Mouse (Mus musculus) hindbrain, embryonic 10.5 days (tissue): ENCODE data around the gene Mmp15. TPM values are rescaled to one million over a fixed set of nuclear protein-coding genes. Genes with fewer than 3 reads are reported as not detected.
"Not testable (repeated sequence)": the region's sequence is repeated elsewhere in the genome, so short reads cannot be mapped to it uniquely, and the experiment has no call there.

Experiments
- DNase-seq: peaks from one replicate; pipeline ENCODE4 v3.0.0-alpha.2; 2017; ENCODE audit warnings: low spot score
- H3K27ac ChIP-seq: fragments of 300-500 bp; sonication (generic); 2 replicates; pipeline ENCODE4 v1.5.1; 2016; ENCODE audit warnings: mild to moderate bottlenecking, moderate library complexity
- H3K27me3 ChIP-seq: fragments of 300-500 bp; sonication (generic); 2 replicates; pipeline ENCODE4 v1.6.1; 2016; ENCODE audit warnings: mild to moderate bottlenecking; ENCODE audit not compliant: poor library complexity, insufficient read depth, severe bottlenecking
- H3K36me3 ChIP-seq: fragments of 300-500 bp; sonication (generic); 2 replicates; pipeline ENCODE4 v1.6.1; 2016; ENCODE audit warnings: mild to moderate bottlenecking, moderate library complexity
- H3K4me1 ChIP-seq: fragments of 300-500 bp; sonication (generic); replicated peaks from 2 replicates; pipeline ENCODE4 v1.6.1; 2016; ENCODE audit warnings: mild to moderate bottlenecking
- H3K4me3 ChIP-seq: fragments of 300-500 bp; sonication (generic); 2 replicates; pipeline ENCODE4 v1.5.1; 2016; ENCODE audit warnings: mild to moderate bottlenecking, moderate library complexity
- H3K9me3 ChIP-seq: fragments of 300-500 bp; sonication (generic); 2 replicates; pipeline ENCODE4 v1.6.1; 2016; ENCODE audit warnings: mild to moderate bottlenecking, moderate library complexity
- WGBS: fragments of 180-500 bp; shearing (Covaris S2); methylation state at CpG from one replicate; pipeline ENCODE4 v1.1.7; 2016; 5-methylcytosine and 5-hydroxymethylcytosine counted together
- polyA plus RNA-seq: library from polyadenylated mRNA; unstranded; fragments of >200 nt; fragmentation: Nextera tagmentation; extraction: Ambion mirVana; gene quantifications from 2 replicates; pipeline ENCODE4 v1.2.1, GENCODE M21; 2016

Gene Mmp15
- polyA plus RNA-seq, 1 experiment from 2014 or later = 19.4 TPM

DNA sequence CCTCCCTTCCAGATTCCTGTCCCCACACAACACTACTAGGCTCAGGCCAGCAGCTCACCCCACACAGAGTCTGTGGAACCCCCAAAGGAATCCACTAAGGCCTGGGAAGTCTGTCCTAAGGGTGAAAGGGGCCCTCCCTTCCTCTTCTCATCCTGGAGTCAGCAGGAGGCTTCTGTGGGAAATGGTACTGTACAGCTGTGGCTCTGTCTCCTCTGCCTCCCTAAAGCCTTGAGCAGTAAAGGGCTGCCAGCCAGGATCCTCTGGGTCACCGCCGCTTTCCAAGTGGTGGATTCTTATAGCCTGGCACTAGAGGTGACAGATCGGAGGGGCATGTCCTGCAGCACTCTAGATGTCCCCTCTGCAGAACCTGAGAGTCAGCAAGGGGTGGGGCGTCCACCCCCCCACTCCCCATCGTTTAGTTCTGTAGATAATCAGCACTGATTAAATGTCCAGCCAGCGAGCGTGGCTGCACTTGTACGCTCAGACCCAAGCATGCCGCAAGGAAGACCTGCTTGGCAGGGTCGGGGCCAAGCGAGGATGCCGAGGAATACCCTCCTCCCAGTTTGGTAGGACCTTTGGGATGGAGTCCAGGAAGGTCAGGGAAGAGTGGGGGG is 21.4 kb downstream of the Mmp15 start:
- WGBS = 89% methylated on average over 12 of the region's 12 CpGs
- H3K27ac ChIP-seq = no peak overlapping the region
- H3K36me3 ChIP-seq = peaks cover 62% of the 10 kb centered on the region
- H3K4me3 ChIP-seq = no peak overlapping the region
- no peaks in the 10 kb centered on the region for H3K27me3 ChIP-seq
- no peaks in the 10 kb centered on the region for H3K9me3 ChIP-seq
- no peak for DNase-seq
- peaks cover 35% of the 10 kb centered on the region for H3K4me1 ChIP-seq

DNA sequence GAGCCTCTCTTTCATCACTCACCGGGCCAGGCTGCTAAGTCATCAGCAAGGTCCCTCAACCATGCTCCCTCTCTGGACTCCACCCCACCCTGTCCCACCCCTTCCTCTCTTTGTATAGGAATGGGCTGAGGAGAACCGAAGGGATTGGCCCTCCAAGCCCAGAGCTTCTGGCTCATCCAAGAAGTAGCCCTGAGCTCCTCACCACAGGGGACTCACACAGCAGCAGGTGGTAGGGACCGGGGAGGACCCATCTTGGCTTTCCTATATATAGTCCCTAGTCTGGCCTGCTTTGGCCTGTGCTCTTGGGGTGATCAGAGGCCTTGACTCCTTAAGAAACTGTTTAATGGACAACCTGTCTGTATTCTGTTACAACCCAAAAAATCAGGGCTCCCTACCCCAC is 22.4 kb downstream of the Mmp15 start:
- WGBS = 81% methylated on average over 3 of the region's 3 CpGs
- peaks cover 28% of the 10 kb centered on the region for H3K4me1 ChIP-seq

DNA sequence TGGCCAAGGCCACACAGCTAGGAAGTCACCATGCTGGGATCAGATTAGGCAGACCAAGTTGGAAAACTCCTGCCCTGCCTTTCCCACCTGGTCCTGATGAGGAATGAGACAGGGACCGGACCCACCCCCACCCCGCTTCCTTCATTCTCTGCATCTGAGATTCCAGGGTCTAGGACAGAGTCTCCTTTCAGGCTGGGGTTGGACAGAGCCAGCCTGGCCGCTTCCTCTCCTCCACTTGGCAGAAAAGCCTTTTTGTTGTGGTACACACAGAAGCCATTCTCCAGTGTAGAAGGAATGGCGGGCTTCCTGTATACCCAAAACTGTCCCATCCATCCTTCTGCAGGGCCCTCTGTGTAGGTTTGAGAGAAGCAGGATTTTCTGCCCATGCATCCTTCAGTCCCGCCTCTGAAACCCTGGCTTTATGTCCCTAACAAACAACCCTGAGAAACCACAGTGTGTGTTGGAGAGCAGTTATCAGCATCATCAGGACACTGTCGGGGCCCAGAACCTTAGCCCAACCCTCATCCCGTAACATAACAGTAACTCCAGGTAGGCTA is 23.4 kb downstream of the Mmp15 start:
- H3K4me1 ChIP-seq = peaks cover 20% of the 10 kb centered on the region
- no peak overlapping the region for H3K4me3 ChIP-seq
- no peaks in the 10 kb centered on the region for H3K27me3 ChIP-seq
- H3K36me3 ChIP-seq = peaks cover 43% of the 10 kb centered on the region
- 80% methylated on average over 7 of the region's 7 CpGs for WGBS
- H3K9me3 ChIP-seq = no peaks in the 10 kb centered on the region
- H3K27ac ChIP-seq = no peak overlapping the region
- no peak for DNase-seq

More for the DNA sequence above, 22.4 kb downstream of the Mmp15 start:
- Histone ChIP-seq H3K4me3 (no peak overlapping the region), H3K9me3 (no peaks in the 10 kb centered on the region), H3K27ac (no peak overlapping the region), H3K36me3 (peaks cover 53% of the 10 kb centered on the region), H3K27me3 (no peaks in the 10 kb centered on the region)
- DNase-seq = no peak

DNA sequence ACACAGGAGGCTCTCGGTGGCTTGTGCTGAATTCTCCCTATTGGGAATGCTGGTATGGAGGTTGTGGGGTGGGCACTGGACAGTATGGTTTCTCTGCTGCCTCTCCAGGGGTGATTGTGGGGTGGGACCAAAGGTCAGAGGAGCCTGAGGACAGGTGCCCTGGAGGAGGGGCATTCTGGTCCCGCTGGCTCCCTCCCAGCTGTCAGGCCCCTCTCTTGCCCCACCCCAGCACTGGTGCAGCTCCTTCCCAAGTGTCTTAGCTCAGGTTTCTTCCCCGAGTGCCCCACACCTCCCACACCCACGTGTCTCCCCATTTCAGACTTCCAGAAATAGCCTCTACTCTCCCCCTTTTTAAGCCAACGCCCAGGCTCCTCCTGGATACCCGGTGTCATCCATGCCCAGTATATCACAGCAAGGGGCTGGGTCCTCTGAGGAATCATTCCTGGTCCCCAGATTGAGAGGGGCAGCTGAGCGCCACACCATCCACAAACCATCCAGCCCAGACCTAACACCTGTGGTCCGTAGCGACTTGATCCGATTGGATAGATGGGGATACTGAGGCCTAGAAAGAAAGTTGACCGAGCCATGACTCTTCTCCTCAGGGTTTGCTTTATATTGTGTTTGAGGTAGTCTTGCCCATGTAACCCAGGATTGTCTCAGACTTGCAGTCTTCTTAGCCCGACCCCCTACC is 24.4 kb downstream of the Mmp15 start:
- no peaks in the 10 kb centered on the region for H3K27me3 ChIP-seq
- H3K4me3 ChIP-seq = no peak overlapping the region
- H3K36me3 ChIP-seq = peaks cover 33% of the 10 kb centered on the region
- no peaks in the 10 kb centered on the region for H3K9me3 ChIP-seq
- no peak overlapping the region for H3K27ac ChIP-seq
- no peak for DNase-seq
- 78% methylated on average over 12 of the region's 12 CpGs for WGBS
- peaks cover 20% of the 10 kb centered on the region for H3K4me1 ChIP-seq

DNA sequence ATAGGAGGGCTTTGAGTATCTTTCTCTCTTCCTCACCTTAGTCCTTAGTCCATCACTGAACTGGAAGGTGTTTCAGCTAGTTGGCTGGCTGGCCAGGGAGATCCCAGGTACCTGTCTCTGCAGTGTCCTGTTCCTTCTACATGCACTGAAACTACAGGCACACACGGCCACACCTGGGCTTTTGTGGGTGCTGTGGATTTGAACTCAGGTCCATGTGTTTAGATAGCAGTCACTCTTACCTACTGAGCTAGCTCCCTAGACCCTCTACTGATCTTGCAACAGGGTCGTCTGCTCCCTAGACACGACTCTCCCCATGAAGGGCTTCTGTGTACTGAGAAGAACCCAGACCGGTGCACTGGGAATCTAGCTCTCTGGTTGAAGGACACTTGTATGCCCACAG is 25.0 kb downstream of the Mmp15 start:
- no peaks in the 10 kb centered on the region for H3K9me3 ChIP-seq
- H3K27me3 ChIP-seq = no peaks in the 10 kb centered on the region
- no peak for DNase-seq
- H3K4me3 ChIP-seq = no peak overlapping the region
- peaks cover 20% of the 10 kb centered on the region for H3K4me1 ChIP-seq
- 85% methylated on average over 4 of the region's 4 CpGs for WGBS
- H3K27ac ChIP-seq = peak overlapping the region; percentile 5; the same call in 1 of the 2 replicates
- peaks cover 26% of the 10 kb centered on the region for H3K36me3 ChIP-seq

DNA sequence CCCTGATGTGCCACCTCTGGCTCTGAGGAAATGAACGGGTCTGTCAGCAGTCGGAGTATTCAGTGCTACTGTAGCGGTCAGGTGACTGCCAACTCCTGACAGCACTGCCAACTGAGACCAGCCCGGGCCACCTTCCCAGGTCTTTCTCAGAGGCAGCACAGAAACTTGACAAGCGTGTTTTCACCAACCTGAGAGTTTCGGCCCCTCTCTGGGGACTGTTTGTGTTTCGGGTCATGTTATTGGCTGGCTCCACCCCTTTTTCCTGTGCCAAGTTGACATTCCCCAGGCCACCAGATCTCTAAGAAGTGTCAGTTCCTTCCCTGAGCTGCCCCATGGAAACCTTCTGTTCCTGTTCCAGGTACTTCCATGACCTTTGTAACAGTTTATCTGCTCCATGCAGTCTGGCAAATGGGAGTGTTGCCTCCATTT is 25.8 kb downstream of the Mmp15 start:
- WGBS = 54% methylated on average over 7 of the region's 7 CpGs
- no peak for DNase-seq
- H3K27ac ChIP-seq = no peak overlapping the region
- H3K4me3 ChIP-seq = no peak overlapping the region
- no peaks in the 10 kb centered on the region for H3K27me3 ChIP-seq
- no peaks in the 10 kb centered on the region for H3K9me3 ChIP-seq
- H3K36me3 ChIP-seq = peaks cover 18% of the 10 kb centered on the region
- peaks cover 18% of the 10 kb centered on the region for H3K4me1 ChIP-seq

DNA sequence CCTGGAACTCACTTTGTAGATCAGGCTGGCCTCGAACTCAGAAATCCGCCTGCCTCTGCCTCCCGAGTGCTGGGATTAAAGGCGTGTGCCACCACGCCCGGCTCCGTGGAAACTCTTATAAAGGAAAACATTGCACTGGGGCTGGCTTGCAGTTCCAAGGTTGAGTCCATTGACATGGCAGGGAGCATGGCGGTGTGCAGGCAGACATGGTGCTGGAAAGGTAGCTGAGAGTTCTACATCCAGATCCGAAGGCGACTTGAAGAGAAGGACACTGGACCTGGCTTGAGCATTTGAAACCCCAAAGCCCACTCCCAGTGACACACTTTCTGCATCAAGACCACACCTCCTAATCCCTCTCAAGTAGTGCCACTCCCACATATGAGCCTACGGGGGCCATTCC is 26.9 kb downstream of the Mmp15 start:
- not testable (repeated sequence) for DNase-seq, H3K27me3 ChIP-seq, H3K27ac ChIP-seq, H3K36me3 ChIP-seq, H3K9me3 ChIP-seq, H3K4me3 ChIP-seq
- peaks cover 12% of the 10 kb centered on the region for H3K4me1 ChIP-seq
- 94% methylated on average over 11 of the region's 11 CpGs for WGBS

DNA sequence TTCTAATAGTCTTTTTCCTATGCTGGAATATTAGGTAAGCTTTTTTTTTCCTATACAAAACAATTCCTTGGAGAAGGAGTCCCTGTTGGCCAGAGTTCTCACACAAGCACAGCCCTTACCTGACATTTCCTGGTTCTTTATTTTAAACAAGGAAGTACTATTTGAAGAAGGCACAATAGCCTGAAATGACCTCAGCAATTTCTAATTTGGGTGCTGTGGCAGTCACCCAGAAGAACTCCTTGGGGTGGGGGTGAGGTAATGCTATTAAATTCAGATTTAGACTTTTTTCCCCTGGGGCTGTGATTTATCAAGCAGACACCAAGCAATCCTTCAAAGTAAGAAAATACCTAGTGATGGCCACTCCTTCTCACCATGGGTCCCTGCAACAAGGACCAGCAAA is 28.9 kb downstream of the Mmp15 start:
- Histone ChIP-seq H3K4me3 (no peak overlapping the region), H3K4me1 (peaks cover 12% of the 10 kb centered on the region), H3K27ac (no peak overlapping the region), H3K36me3 (no peaks in the 10 kb centered on the region), H3K27me3 (no peaks in the 10 kb centered on the region), H3K9me3 (no peaks in the 10 kb centered on the region)
- no peak for DNase-seq

DNA sequence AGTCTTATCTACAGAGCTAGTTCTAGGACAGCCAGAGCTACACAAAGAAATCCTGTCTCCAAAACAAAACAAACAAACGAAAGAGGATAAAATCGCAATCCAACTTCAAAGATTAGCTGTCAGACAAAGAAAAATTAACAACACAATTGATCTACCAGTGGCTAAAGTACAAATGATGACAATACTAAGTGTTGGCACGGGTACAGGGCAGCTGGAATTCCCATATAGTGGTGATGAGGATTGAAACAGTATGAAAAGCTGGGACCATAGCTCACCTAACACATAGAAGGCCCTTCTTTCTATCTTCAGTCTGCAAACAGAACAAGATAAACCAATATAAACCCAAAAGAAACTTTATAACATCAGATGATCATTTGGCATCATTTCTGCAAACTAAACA is 29.5 kb downstream of the Mmp15 start:
- Histone ChIP-seq H3K4me3 (no peak overlapping the region), H3K4me1 (peaks cover 12% of the 10 kb centered on the region), H3K27me3 (no peaks in the 10 kb centered on the region), H3K36me3 (no peaks in the 10 kb centered on the region), H3K27ac (no peak overlapping the region), H3K9me3 (no peaks in the 10 kb centered on the region)
- DNase-seq = no peak
- 85% methylated on average over 3 of the region's 3 CpGs for WGBS

DNA sequence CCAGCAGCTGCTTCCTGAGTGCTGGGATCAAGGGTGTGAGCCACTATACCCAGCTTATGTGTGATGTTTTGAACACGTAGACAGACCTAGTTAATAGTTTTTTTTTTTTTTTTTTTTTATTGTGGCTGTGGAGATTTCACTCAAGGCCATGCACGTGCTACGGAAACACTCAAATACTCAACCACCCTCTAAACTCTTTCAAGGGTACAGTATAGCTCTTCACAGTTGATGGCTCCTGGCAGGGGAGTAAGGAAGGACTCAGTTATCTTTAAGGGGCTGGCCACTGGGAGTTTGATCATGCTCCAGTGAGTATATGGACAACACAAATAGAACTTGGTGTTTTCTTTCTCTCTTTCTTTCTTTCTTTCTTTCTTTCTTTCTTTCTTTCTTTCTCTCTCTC is 32.4 kb downstream of the Mmp15 start:
- Histone ChIP-seq H3K27me3 (no peaks in the 10 kb centered on the region), H3K4me3 (no peak overlapping the region), H3K36me3 (no peaks in the 10 kb centered on the region), H3K9me3 (no peaks in the 10 kb centered on the region), H3K4me1 (no peaks in the 10 kb centered on the region), H3K27ac (no peak overlapping the region)
- no peak for DNase-seq
- 84% methylated on average over 3 of the region's 3 CpGs for WGBS

DNA sequence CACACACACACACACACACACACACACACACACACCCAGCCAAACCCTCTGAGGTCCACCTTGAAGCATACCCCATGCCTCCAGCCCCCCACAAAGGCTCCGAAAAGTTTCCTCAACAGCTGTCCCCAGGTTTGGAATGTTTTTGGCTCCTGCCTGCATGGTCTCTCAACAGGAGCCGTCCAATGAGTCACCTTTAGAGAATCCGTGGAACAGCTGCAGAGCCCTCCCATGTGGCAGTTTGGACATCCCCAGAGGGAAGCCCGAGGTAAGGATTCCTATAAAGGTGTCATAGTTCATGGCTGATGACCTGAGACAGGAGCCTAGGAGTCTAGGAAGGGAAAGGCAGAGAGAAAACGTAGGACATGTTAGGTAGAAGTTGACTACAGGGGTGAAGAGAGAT is 34.0 kb downstream of the Mmp15 start:
- Histone ChIP-seq H3K4me1 (no peaks in the 10 kb centered on the region; the same call in 1 of the 2 replicates), H3K36me3 (no peaks in the 10 kb centered on the region), H3K9me3 (no peaks in the 10 kb centered on the region), H3K27me3 (no peaks in the 10 kb centered on the region), H3K27ac (no peak overlapping the region), H3K4me3 (no peak overlapping the region)
- WGBS = 76% methylated on average over 5 of the region's 5 CpGs
- no peak for DNase-seq

DNA sequence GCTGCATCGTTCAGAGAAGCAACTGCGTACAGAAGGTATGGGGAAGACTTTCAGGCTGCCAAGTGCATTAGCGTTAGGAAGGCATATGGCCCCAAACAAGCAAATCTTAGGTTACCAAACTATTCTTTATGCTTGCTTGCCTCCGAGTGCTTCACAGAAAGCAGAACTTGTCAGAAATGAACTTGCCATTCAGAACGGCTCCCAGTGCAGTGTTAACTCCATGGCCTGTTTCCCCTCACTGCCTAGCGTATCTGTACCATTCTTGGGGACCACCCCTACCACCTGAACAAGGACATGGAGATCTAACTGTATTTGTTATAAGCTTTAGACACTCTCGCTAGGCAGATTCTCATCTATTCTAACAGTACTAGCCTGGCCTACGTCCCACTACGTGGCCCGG is 35.2 kb downstream of the Mmp15 start:
- Histone ChIP-seq H3K9me3 (no peaks in the 10 kb centered on the region), H3K27me3 (no peaks in the 10 kb centered on the region), H3K4me1 (no peaks in the 10 kb centered on the region; the same call in 1 of the 2 replicates), H3K4me3 (no peak overlapping the region), H3K36me3 (no peaks in the 10 kb centered on the region), H3K27ac (no peak overlapping the region)
- no peak for DNase-seq
- WGBS = 89% methylated on average over 10 of the region's 10 CpGs

DNA sequence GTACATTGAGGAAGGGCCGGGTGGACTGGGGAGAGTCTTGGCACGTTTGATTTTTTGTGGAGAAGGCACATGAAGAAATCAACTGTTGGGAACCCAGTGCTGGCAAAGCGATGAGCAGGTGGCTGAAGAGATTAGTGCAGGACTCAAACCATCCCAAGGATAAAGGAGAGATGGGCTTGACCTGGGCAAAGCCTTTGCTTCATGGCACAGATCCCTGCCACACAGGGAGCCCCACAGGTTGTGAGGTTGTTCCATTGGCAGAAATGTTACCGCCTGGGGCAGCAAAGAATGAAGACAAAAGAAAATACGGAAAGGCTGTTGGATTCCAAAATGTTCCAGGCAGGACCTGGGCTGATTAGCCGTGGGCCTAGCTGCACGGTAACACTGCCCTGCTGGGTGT is 35.9 kb downstream of the Mmp15 start:
- H3K4me3 ChIP-seq = no peak overlapping the region
- H3K27ac ChIP-seq = no peak overlapping the region
- peaks cover 3% of the 10 kb centered on the region; the same call in 1 of the 2 replicates for H3K4me1 ChIP-seq
- DNase-seq = no peak
- H3K9me3 ChIP-seq = no peaks in the 10 kb centered on the region
- WGBS = 81% methylated on average over 7 of the region's 7 CpGs
- no peaks in the 10 kb centered on the region for H3K36me3 ChIP-seq
- no peaks in the 10 kb centered on the region for H3K27me3 ChIP-seq
